Comparison of ENCODE assay signal across 8 mouse cellular contexts in genomic region chr11:40695103-40695502, GRCm38 (mm10). TPM values are rescaled to one million over a fixed set of nuclear protein-coding genes. Genes with fewer than 3 reads are reported as not detected.
DNase-seq lines count a peak whose midpoint lies in the region; ATAC-seq and TF ChIP-seq lines count a peak whose summit lies in the region.

Mat2b (minus strand) TSS chr11:40695203.

- peaks cover 7% of the 10 kb centered on the region; the same call in 1 of the 2 replicates for H3K4me1 ChIP-seq in neural tube, embryonic 11.5 days (ENCODE audit: control insufficient read depth, insufficient read depth, low read length)
- H3K4me1 ChIP-seq in embryonic facial prominence, embryonic 15.5 days: peaks cover 18% of the 10 kb centered on the region
- peaks cover 15% of the 10 kb centered on the region for H3K4me1 ChIP-seq in heart, postnatal 0 days (ENCODE audit: control insufficient read depth, insufficient read depth)
- H3K4me1 ChIP-seq in limb, embryonic 10.5 days: peaks cover 16% of the 10 kb centered on the region
- peaks cover 27% of the 10 kb centered on the region for H3K4me1 ChIP-seq in neural tube, embryonic 15.5 days

- WGBS in neural tube, embryonic 11.5 days: 90% methylated on average over 9 of the region's 9 CpGs
- 60% methylated on average over 9 of the region's 9 CpGs for WGBS in embryonic facial prominence, embryonic 15.5 days
- WGBS in heart, postnatal 0 days: 85% methylated on average over 8 of the region's 9 CpGs
- WGBS in limb, embryonic 10.5 days: 88% methylated on average over 9 of the region's 9 CpGs
- 84% methylated on average over 9 of the region's 9 CpGs for WGBS in neural tube, embryonic 15.5 days

- H3K9me3 ChIP-seq in neural tube, embryonic 11.5 days (ENCODE audit: control insufficient read depth, low read length): no peaks in the 10 kb centered on the region
- H3K9me3 ChIP-seq in embryonic facial prominence, embryonic 15.5 days (replicated peaks): no peaks in the 10 kb centered on the region
- H3K9me3 ChIP-seq in heart, postnatal 0 days (replicated peaks; ENCODE audit: control insufficient read depth, low read length): no peaks in the 10 kb centered on the region
- no peaks in the 10 kb centered on the region for H3K9me3 ChIP-seq in limb, embryonic 10.5 days (replicated peaks)
- H3K9me3 ChIP-seq in neural tube, embryonic 15.5 days (replicated peaks): no peaks in the 10 kb centered on the region

- peak within 1 kb of the TSS; percentile 84 for H3K4me3 ChIP-seq in neural tube, embryonic 11.5 days (ENCODE audit: low read depth, low read length)
- H3K4me3 ChIP-seq in embryonic facial prominence, embryonic 15.5 days (replicated peaks): peak within 1 kb of the TSS; percentile 71
- H3K4me3 ChIP-seq in heart, postnatal 0 days (ENCODE audit: low read depth, low read length): peak within 1 kb of the TSS; percentile 82
- H3K4me3 ChIP-seq in limb, embryonic 10.5 days: peak within 1 kb of the TSS; percentile 88
- peak within 1 kb of the TSS; percentile 81 for H3K4me3 ChIP-seq in neural tube, embryonic 15.5 days (replicated peaks)

- peak within 1 kb of the TSS; percentile 76 for H3K4me2 ChIP-seq in neural tube, embryonic 11.5 days (ENCODE audit: low read depth)
- H3K4me2 ChIP-seq in embryonic facial prominence, embryonic 15.5 days (replicated peaks): peak within 1 kb of the TSS; percentile 81
- peak within 1 kb of the TSS; percentile 90 for H3K4me2 ChIP-seq in heart, postnatal 0 days (ENCODE audit: low read depth, low read length)
- H3K4me2 ChIP-seq in neural tube, embryonic 15.5 days: peak within 1 kb of the TSS; percentile 96

- no peak for TF ChIP-seq EP300 in heart, postnatal 0 days (IDR thresholded peaks at IDR 0.05; ENCODE audit: low read depth)

- H3K36me3 ChIP-seq in neural tube, embryonic 11.5 days (ENCODE audit: control insufficient read depth, insufficient read depth, low read length): no peaks in the 10 kb centered on the region
- no peaks in the 10 kb centered on the region for H3K36me3 ChIP-seq in embryonic facial prominence, embryonic 15.5 days
- H3K36me3 ChIP-seq in heart, postnatal 0 days (replicated peaks; ENCODE audit: control insufficient read depth, insufficient read depth, low read length): peaks cover 2% of the 10 kb centered on the region; the same call in 1 of the 2 replicates
- H3K36me3 ChIP-seq in limb, embryonic 10.5 days: peaks cover 14% of the 10 kb centered on the region
- no peaks in the 10 kb centered on the region for H3K36me3 ChIP-seq in neural tube, embryonic 15.5 days

- peak within 1 kb of the TSS; percentile 88 for H3K27ac ChIP-seq in neural tube, embryonic 11.5 days (ENCODE audit: low read depth, low read length)
- H3K27ac ChIP-seq in embryonic facial prominence, embryonic 15.5 days (replicated peaks): peak within 1 kb of the TSS; percentile 97
- peak within 1 kb of the TSS; percentile 95 for H3K27ac ChIP-seq in heart, postnatal 0 days (ENCODE audit: low read depth)
- peak within 1 kb of the TSS; percentile 96 for H3K27ac ChIP-seq in limb, embryonic 10.5 days
- H3K27ac ChIP-seq in neural tube, embryonic 15.5 days (replicated peaks): peak within 1 kb of the TSS; percentile 84

- no peaks in the 10 kb centered on the region for H3K27me3 ChIP-seq in neural tube, embryonic 11.5 days (ENCODE audit: control insufficient read depth, insufficient read depth, low read length)
- no peaks in the 10 kb centered on the region for H3K27me3 ChIP-seq in embryonic facial prominence, embryonic 15.5 days
- no peaks in the 10 kb centered on the region for H3K27me3 ChIP-seq in heart, postnatal 0 days (ENCODE audit: control insufficient read depth, insufficient read depth, low read length)
- H3K27me3 ChIP-seq in limb, embryonic 10.5 days (ENCODE audit: low read depth, poor library complexity, severe bottlenecking): no peaks in the 10 kb centered on the region
- no peaks in the 10 kb centered on the region for H3K27me3 ChIP-seq in neural tube, embryonic 15.5 days (replicated peaks)

- no peak for ATAC-seq in neural tube, embryonic 11.5 days (ENCODE audit: insufficient read depth, low FRiP score, low TSS enrichment)
- no peak for ATAC-seq in embryonic facial prominence, embryonic 15.5 days (ENCODE audit: insufficient number of reproducible peaks, low FRiP score, low TSS enrichment, low read depth)
- no peak for ATAC-seq in heart, postnatal 0 days (ENCODE audit: insufficient read depth, low read depth)
- ATAC-seq in neural tube, embryonic 15.5 days (ENCODE audit: low FRiP score): no peak

- H3K9ac ChIP-seq in neural tube, embryonic 11.5 days (ENCODE audit: low read length): peak within 1 kb of the TSS; percentile 82
- H3K9ac ChIP-seq in embryonic facial prominence, embryonic 15.5 days: peak within 1 kb of the TSS; percentile 55
- peak within 1 kb of the TSS; percentile 81 for H3K9ac ChIP-seq in heart, postnatal 0 days (replicated peaks; ENCODE audit: low read depth, low read length)
- H3K9ac ChIP-seq in neural tube, embryonic 15.5 days (replicated peaks): peak within 1 kb of the TSS; percentile 62

- no peak for TF ChIP-seq CTCF in heart, postnatal 0 days (IDR thresholded peaks at IDR 0.05; ENCODE audit: low read depth)

- no peak for DNase-seq in neural tube, embryonic 11.5 days (ENCODE audit: low spot score)
- DNase-seq in neural tube, embryonic 10.5 days (ENCODE audit: extremely low spot score, low spot score): no peak
- DNase-seq in heart, postnatal 0 days (ENCODE audit: low spot score): no peak
- no peak for DNase-seq in limb, embryonic 10.5 days (ENCODE audit: low spot score)
- DNase-seq in cerebellum, adult 11-12 months: no peak
- no peak for DNase-seq in Muller cell, postnatal 12 days (ENCODE audit: inconsistent ontology term)

RNA-seq across cellular contexts. Expression of gene Mat2b, which starts in this region (rescaled TPM):
- polyA plus RNA-seq in neural tube, embryonic 11.5 days (2014; fragmentation: Nextera tagmentation; extraction: Ambion mirVana): 97.5 and 99.5 TPM in 2 replicates
- polyA plus RNA-seq in embryonic facial prominence, embryonic 15.5 days (2015; fragmentation: Nextera tagmentation; extraction: Ambion mirVana): 96.0 and 107 TPM in 2 replicates
- 97.0 and 111 TPM in 2 replicates for total RNA-seq in heart, postnatal 0 days (2014; rRNA removed; ENCODE audit: low replicate concordance)
- 144 and 152 TPM in 2 replicates for polyA plus RNA-seq in heart, postnatal 0 days (2015; fragmentation: Nextera tagmentation; extraction: Ambion mirVana)
- 116 and 123 TPM in 2 replicates for polyA plus RNA-seq in limb, embryonic 10.5 days (2016; fragmentation: Nextera tagmentation; extraction: Ambion mirVana)
- 55.3 and 66.0 TPM in 2 replicates for polyA plus RNA-seq in neural tube, embryonic 15.5 days (2015; fragmentation: Nextera tagmentation; extraction: Ambion mirVana)
